Mouse (Mus musculus): ENCODE results near the gene Rab40b. TPM values are rescaled to one million over a fixed set of nuclear protein-coding genes. Genes with fewer than 3 reads are reported as not detected.
"Not testable (repeated sequence)": the region's sequence is repeated elsewhere in the genome, so short reads cannot be mapped to it uniquely, and the experiment has no call there.

Rab40b gene
- polyA plus RNA-seq, 1 experiment from 2014 or later, result 7.3 TPM

- Histone ChIP-seq H3K9ac (replicated peaks; ENCODE audit: low read depth, low read length) (no peak overlapping the region), H3K9me3 (ENCODE audit: control insufficient read depth, low read depth, low read length) (no peaks in the 10 kb centered on the region), H3K27me3 (ENCODE audit: control insufficient read depth, insufficient read depth, low read length) (no peaks in the 10 kb centered on the region), H3K27ac (ENCODE audit: low read length) (no peak overlapping the region), H3K36me3 (ENCODE audit: control insufficient read depth, insufficient read depth, low read length) (peaks cover 65% of the 10 kb centered on the region), H3K4me2 (replicated peaks; ENCODE audit: low read depth, low read length) (no peak overlapping the region), H3K4me3 (ENCODE audit: low read depth, low read length) (no peak overlapping the region), H3K4me1 (ENCODE audit: control insufficient read depth, insufficient read depth, low read length) (no peaks in the 10 kb centered on the region)
- no peak for ATAC-seq (ENCODE audit: insufficient number of reproducible peaks, insufficient read depth, low FRiP score, low read depth)
- 86% methylated on average over 3 of the region's 3 CpGs for WGBS
These were observed 56.4 kb downstream of the Rab40b start for GRCm38 (mm10) chr11:121331641-121332040.

DNA sequence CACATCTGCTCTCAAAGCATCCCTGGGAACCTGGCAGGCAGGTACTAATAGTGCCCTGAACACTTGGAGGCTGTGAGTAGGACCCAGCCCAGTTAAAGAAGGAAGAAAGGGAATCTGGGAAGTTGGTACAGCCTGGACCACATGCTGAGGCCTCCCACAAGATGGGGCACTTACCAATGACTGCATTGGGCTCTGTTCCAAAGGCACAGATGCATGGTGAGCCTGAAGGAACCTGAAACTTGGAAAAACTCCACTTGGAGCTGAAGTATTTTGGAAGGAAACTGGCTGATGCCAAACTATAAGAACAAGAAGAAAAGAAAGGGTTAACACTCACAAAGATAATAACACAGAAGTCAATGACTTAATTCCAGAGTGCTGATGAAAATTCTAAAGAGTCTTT, 59.4 kb downstream of the Rab40b start:
- no peaks in the 10 kb centered on the region for H3K9me3 ChIP-seq (ENCODE audit: control insufficient read depth, low read depth, low read length)
- ATAC-seq (ENCODE audit: insufficient number of reproducible peaks, insufficient read depth, low FRiP score, low read depth), result no peak
- H3K27me3 ChIP-seq (ENCODE audit: control insufficient read depth, insufficient read depth, low read length), result no peaks in the 10 kb centered on the region
- no peak overlapping the region for H3K27ac ChIP-seq (ENCODE audit: low read length)
- no peak overlapping the region for H3K4me3 ChIP-seq (ENCODE audit: low read depth, low read length)
- no peak overlapping the region for H3K9ac ChIP-seq (replicated peaks; ENCODE audit: low read depth, low read length)
- H3K36me3 ChIP-seq (ENCODE audit: control insufficient read depth, insufficient read depth, low read length), result peaks cover 39% of the 10 kb centered on the region
- no peaks in the 10 kb centered on the region for H3K4me1 ChIP-seq (ENCODE audit: control insufficient read depth, insufficient read depth, low read length)
- no peak overlapping the region for H3K4me2 ChIP-seq (replicated peaks; ENCODE audit: low read depth, low read length)

DNA sequence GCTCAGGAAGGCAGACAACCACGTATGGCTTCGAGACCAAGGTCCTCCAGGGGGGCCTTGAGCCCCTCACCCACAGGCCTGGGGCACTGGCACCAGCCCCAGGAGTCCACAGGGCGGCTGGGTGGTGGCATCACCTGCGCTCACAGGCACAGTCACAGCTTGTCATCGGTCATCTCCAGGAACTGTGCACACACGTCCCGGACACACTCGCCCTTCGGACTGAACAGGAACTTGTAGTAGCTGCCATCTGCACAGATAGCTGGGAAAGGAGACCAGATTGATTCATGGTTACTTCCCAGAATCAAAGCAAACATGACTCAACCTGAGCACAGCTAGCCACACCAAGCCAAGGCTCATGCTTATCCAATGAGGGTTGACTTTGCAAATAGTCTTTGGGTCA, 59.8 kb downstream of the Rab40b start:
- Histone ChIP-seq H3K27me3 (ENCODE audit: control insufficient read depth, insufficient read depth, low read length) (no peaks in the 10 kb centered on the region), H3K4me2 (replicated peaks; ENCODE audit: low read depth, low read length) (no peak overlapping the region), H3K4me3 (ENCODE audit: low read depth, low read length) (no peak overlapping the region), H3K9ac (replicated peaks; ENCODE audit: low read depth, low read length) (no peak overlapping the region), H3K4me1 (ENCODE audit: control insufficient read depth, insufficient read depth, low read length) (no peaks in the 10 kb centered on the region), H3K36me3 (ENCODE audit: control insufficient read depth, insufficient read depth, low read length) (peaks cover 37% of the 10 kb centered on the region), H3K9me3 (ENCODE audit: control insufficient read depth, low read depth, low read length) (no peaks in the 10 kb centered on the region), H3K27ac (ENCODE audit: low read length) (no peak overlapping the region)
- ATAC-seq (ENCODE audit: insufficient number of reproducible peaks, insufficient read depth, low FRiP score, low read depth), result no peak
- WGBS, result 95% methylated on average over 9 of the region's 9 CpGs

GRCm38 (mm10) chr11:121326681-121327080, 61.4 kb downstream of the Rab40b start:
- Histone ChIP-seq H3K36me3 (ENCODE audit: control insufficient read depth, insufficient read depth, low read length) (peaks cover 32% of the 10 kb centered on the region), H3K9me3 (ENCODE audit: control insufficient read depth, low read depth, low read length) (no peaks in the 10 kb centered on the region), H3K4me3 (ENCODE audit: low read depth, low read length) (no peak overlapping the region), H3K9ac (replicated peaks; ENCODE audit: low read depth, low read length) (no peak overlapping the region), H3K27me3 (ENCODE audit: control insufficient read depth, insufficient read depth, low read length) (no peaks in the 10 kb centered on the region), H3K4me2 (replicated peaks; ENCODE audit: low read depth, low read length) (no peak overlapping the region), H3K4me1 (ENCODE audit: control insufficient read depth, insufficient read depth, low read length) (no peaks in the 10 kb centered on the region), H3K27ac (ENCODE audit: low read length) (no peak overlapping the region)
- 97% methylated on average over 5 of the region's 5 CpGs for WGBS
- ATAC-seq (ENCODE audit: insufficient number of reproducible peaks, insufficient read depth, low FRiP score, low read depth), result no peak

DNA sequence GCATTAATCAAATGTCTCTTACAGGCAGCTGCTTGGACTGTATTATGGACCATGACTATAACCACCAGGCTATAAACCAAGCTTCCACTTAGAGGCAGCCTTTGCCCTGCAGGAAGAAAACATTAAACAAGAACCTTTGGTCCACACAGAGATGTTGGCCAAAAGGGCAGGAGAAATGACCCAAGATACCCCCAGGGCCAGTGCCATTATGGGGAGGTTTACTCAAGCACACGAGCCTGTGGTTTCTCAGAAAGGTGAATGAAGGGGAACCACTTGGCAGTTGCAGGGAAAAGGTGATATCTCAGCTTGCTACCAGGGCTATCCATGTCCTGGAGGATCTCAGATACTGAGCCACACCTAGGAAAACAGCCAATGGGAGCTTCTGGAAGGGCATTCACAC, 62.0 kb downstream of the Rab40b start:
- Histone ChIP-seq H3K27me3 (ENCODE audit: control insufficient read depth, insufficient read depth, low read length) (no peaks in the 10 kb centered on the region), H3K4me2 (replicated peaks; ENCODE audit: low read depth, low read length) (no peak overlapping the region), H3K9me3 (ENCODE audit: control insufficient read depth, low read depth, low read length) (no peaks in the 10 kb centered on the region), H3K9ac (replicated peaks; ENCODE audit: low read depth, low read length) (no peak overlapping the region), H3K4me1 (ENCODE audit: control insufficient read depth, insufficient read depth, low read length) (no peaks in the 10 kb centered on the region), H3K27ac (ENCODE audit: low read length) (no peak overlapping the region), H3K36me3 (ENCODE audit: control insufficient read depth, insufficient read depth, low read length) (peaks cover 28% of the 10 kb centered on the region), H3K4me3 (ENCODE audit: low read depth, low read length) (no peak overlapping the region)
- ATAC-seq (ENCODE audit: insufficient number of reproducible peaks, insufficient read depth, low FRiP score, low read depth), result no peak
- WGBS, result 83% methylated on average over 1 of the region's 1 CpGs

- H3K27me3 ChIP-seq (ENCODE audit: control insufficient read depth, insufficient read depth, low read length); H3K9ac ChIP-seq (replicated peaks; ENCODE audit: low read depth, low read length); H3K4me3 ChIP-seq (ENCODE audit: low read depth, low read length); H3K9me3 ChIP-seq (ENCODE audit: control insufficient read depth, low read depth, low read length); H3K4me1 ChIP-seq (ENCODE audit: control insufficient read depth, insufficient read depth, low read length); H3K27ac ChIP-seq (ENCODE audit: low read length); ATAC-seq (ENCODE audit: insufficient number of reproducible peaks, insufficient read depth, low FRiP score, low read depth); H3K4me2 ChIP-seq (replicated peaks; ENCODE audit: low read depth, low read length): not testable (repeated sequence)
- WGBS, result 92% methylated on average over 6 of the region's 6 CpGs
- H3K36me3 ChIP-seq (ENCODE audit: control insufficient read depth, insufficient read depth, low read length), result peaks cover 42% of the 10 kb centered on the region
These were observed 80.3 kb downstream of the Rab40b start for GRCm38 (mm10) chr11:121307712-121308111.

DNA sequence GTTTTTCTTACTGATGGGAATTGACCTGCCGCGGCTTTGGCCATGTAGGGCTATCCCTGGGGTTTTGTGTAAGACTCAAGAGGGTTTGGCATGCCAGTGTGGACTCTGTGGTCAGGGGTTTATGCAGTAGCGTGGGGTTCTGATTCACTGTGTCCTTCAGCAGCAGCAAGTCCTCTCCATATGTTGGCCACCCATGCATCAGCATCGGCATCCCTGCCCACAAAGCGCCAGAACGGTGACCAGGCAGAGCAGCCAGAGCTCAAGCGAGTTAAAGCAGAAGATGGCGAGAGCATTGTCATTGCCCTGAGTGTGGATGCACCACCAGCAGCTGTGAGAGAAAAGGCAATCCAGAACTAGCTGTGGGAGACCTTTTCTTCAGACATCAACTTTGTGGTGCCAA, 81.4 kb downstream of the Rab40b start:
- H3K27ac ChIP-seq (ENCODE audit: low read length), result no peak overlapping the region
- peaks cover 8% of the 10 kb centered on the region; the same call in 1 of the 2 replicates for H3K9me3 ChIP-seq (ENCODE audit: control insufficient read depth, low read depth, low read length)
- WGBS, result 96% methylated on average over 8 of the region's 8 CpGs
- no peak overlapping the region for H3K9ac ChIP-seq (replicated peaks; ENCODE audit: low read depth, low read length)
- peaks cover 46% of the 10 kb centered on the region for H3K36me3 ChIP-seq (ENCODE audit: control insufficient read depth, insufficient read depth, low read length)
- H3K27me3 ChIP-seq (ENCODE audit: control insufficient read depth, insufficient read depth, low read length), result no peaks in the 10 kb centered on the region
- no peak for ATAC-seq (ENCODE audit: insufficient number of reproducible peaks, insufficient read depth, low FRiP score, low read depth)
- H3K4me2 ChIP-seq (replicated peaks; ENCODE audit: low read depth, low read length), result no peak overlapping the region
- H3K4me1 ChIP-seq (ENCODE audit: control insufficient read depth, insufficient read depth, low read length), result no peaks in the 10 kb centered on the region
- no peak overlapping the region for H3K4me3 ChIP-seq (ENCODE audit: low read depth, low read length)

Small RNA genes lying within 50 kb of the gene (microRNA-seq; reads per million reads assigned to microRNA genes)
- gene Mir7236, result not detected

Other genes starting within 250 kb of the Rab40b start
- not detected in 2 replicates for gene Tex19.1, start 242.1 kb downstream of the Rab40b start, polyA plus RNA-seq (2014; fragmentation: Nextera tagmentation; extraction: Ambion mirVana)
- not detected in 2 replicates for gene Uts2r, start 228.0 kb downstream of the Rab40b start, polyA plus RNA-seq (2014; fragmentation: Nextera tagmentation; extraction: Ambion mirVana)
- gene Hexdc, start 183.8 kb downstream of the Rab40b start, polyA plus RNA-seq (2014; fragmentation: Nextera tagmentation; extraction: Ambion mirVana), result 12.0 and 12.6 TPM in 2 replicates
- 28.0 and 34.7 TPM in 2 replicates for gene Ogfod3, start 183.5 kb downstream of the Rab40b start, polyA plus RNA-seq (2014; fragmentation: Nextera tagmentation; extraction: Ambion mirVana)
- gene Cybc1, start 158.9 kb downstream of the Rab40b start, polyA plus RNA-seq (2014; fragmentation: Nextera tagmentation; extraction: Ambion mirVana), result 36.9 and 40.6 TPM in 2 replicates
- gene Narf, start 151.0 kb downstream of the Rab40b start, polyA plus RNA-seq (2014; fragmentation: Nextera tagmentation; extraction: Ambion mirVana), result 43.2 and 53.8 TPM in 2 replicates
- 9.6 and 11.6 TPM in 2 replicates for gene Foxk2, start 128.3 kb downstream of the Rab40b start, polyA plus RNA-seq (2014; fragmentation: Nextera tagmentation; extraction: Ambion mirVana)
- gene Wdr45b, start 33.8 kb downstream of the Rab40b start, polyA plus RNA-seq (2014; fragmentation: Nextera tagmentation; extraction: Ambion mirVana), result 97.9 and 105 TPM in 2 replicates
- gene Fn3krp, start 33.1 kb upstream of the Rab40b start, polyA plus RNA-seq (2014; fragmentation: Nextera tagmentation; extraction: Ambion mirVana), result 7.1 and 8.2 TPM in 2 replicates
- 0.87 and 1.2 TPM in 2 replicates for gene Fn3k, start 46.7 kb upstream of the Rab40b start, polyA plus RNA-seq (2014; fragmentation: Nextera tagmentation; extraction: Ambion mirVana)
- 32.0 and 33.2 TPM in 2 replicates for gene Tbcd, start 63.7 kb upstream of the Rab40b start, polyA plus RNA-seq (2014; fragmentation: Nextera tagmentation; extraction: Ambion mirVana)
- gene Zfp750, start 131.1 kb upstream of the Rab40b start, polyA plus RNA-seq (2014; fragmentation: Nextera tagmentation; extraction: Ambion mirVana), result 8.6 and 8.9 TPM in 2 replicates